Mouse (Mus musculus) urinary bladder, postnatal 25 days (tissue): Measurements from ENCODE around the gene Csrnp1.
A peak's percentile ranks its signal among the peaks of the same experiment; 100 is the strongest.

ENCODE experiments used
- DNase-seq: peaks from one replicate; pipeline ENCODE4 v3.0.0; 2022; ENCODE audit warnings: low spot score

The Csrnp1 gene

GRCm38 (mm10) chr9:119943326-119943725 lies 41.1 kb downstream of the Csrnp1 start:
- DNase-seq: no peak

- no peak for DNase-seq
Measured at GRCm38 (mm10) chr9:119941861-119942260, 42.6 kb downstream of the Csrnp1 start.

- DNase-seq: no peak
Measured at GRCm38 (mm10) chr9:119941407-119941806, 43.1 kb downstream of the Csrnp1 start.

GRCm38 (mm10) chr9:119939646-119940045 lies 44.8 kb downstream of the Csrnp1 start:
- DNase-seq: no peak

- DNase-seq: no peak
Measured at GRCm38 (mm10) chr9:119938496-119938895, 46.0 kb downstream of the Csrnp1 start.

- peak; percentile 95 for DNase-seq
Measured at GRCm38 (mm10) chr9:119937005-119937773, 47.3 kb downstream of the Csrnp1 start, which contains the start of the genes Gorasp1 and Ttc21a. Gene Gorasp1 (minus strand): TSS chr9:119937565. Gene Ttc21a (plus strand): TSS chr9:119937606.

- DNase-seq: no peak
Measured at GRCm38 (mm10) chr9:119933675-119934074, 50.8 kb downstream of the Csrnp1 start.

- peak; percentile 29 for DNase-seq
Measured at GRCm38 (mm10) chr9:119932358-119932757, 52.1 kb downstream of the Csrnp1 start.

- no peak for DNase-seq
Measured at GRCm38 (mm10) chr9:119926497-119926896, 58.0 kb downstream of the Csrnp1 start.

- DNase-seq: no peak
Measured at GRCm38 (mm10) chr9:119925729-119926128, 58.7 kb downstream of the Csrnp1 start.

- DNase-seq: no peak
Measured at GRCm38 (mm10) chr9:119925120-119925657, 59.3 kb downstream of the Csrnp1 start.

- DNase-seq: no peak
Measured at GRCm38 (mm10) chr9:119923462-119923861, 61.0 kb downstream of the Csrnp1 start.
